Mouse (Mus musculus) layer of hippocampus, adult 2 months (tissue): ENCODE measurements around the gene Ndufaf3. TPM values are rescaled to one million over a fixed set of nuclear protein-coding genes. Genes with fewer than 3 reads are reported as not detected.
A peak's percentile ranks its signal among the peaks of the same experiment; 100 is the strongest.

ENCODE experiments used
- DNase-seq, 2 experiments: peaks; one replicate each; pipeline ENCODE4 v3.0.0; 2022; ENCODE audit warnings: low spot score in 2 of 2
- H3K27ac ChIP-seq: fragments of 200-600 bp; 2 replicates; pipeline ENCODE4 v1.8.1; 2022
- H3K4me3 ChIP-seq: fragments of 200-600 bp; 2 replicates; pipeline ENCODE4 v1.8.1; 2022; ENCODE audit warnings: mild to moderate bottlenecking
- CTCF ChIP-seq: fragments of 200-600 bp; conservative IDR thresholded peaks from 2 replicates; pipeline ENCODE4 v1.8.1; 2022; ENCODE audit warnings: antibody characterized with exemption, mild to moderate bottlenecking, moderate library complexity
- total RNA-seq, 2 experiments: library from RNA; stranded (reverse); gene quantifications; 2 replicates each; pipeline ENCODE4 v1.2.3; 2021

Gene Ndufaf3
- total RNA-seq, 2 experiments from 2014 or later = 60.8 to 73.3 TPM

- Histone ChIP-seq H3K27ac (peak within 1 kb of the TSS; percentile 93), H3K4me3 (peak within 1 kb of the TSS; percentile 79)
- TF ChIP-seq CTCF = no peak
- peak; percentile 85 to 92 for DNase-seq
These were observed 2.4 kb upstream of the Ndufaf3 start, which contains the start of gene Dalrd3 for GRCm38 (mm10) chr9:108569381-108570206. Gene Dalrd3 (plus strand): TSS chr9:108569886.

DNA sequence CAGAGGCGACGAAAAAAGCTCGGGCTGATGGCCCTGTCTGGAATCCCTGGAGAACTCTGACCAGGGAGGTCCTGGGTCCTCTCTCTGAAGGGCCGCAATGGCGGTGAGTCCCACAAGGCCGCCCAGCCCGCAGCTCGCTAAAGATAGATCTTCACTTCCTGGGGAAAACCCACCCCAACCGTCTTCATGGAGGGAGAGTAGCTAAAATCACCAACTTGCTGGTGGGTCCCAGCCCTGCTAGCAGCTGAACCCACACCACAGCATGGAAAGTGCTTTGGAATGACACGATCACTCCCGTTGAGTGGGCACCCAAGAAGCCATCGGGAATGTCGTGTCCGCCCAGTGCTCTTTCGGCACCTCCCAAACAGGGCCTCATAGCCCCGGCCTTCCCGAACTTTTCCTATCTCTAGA lies 1.3 kb upstream of the Ndufaf3 start:
- DNase-seq = no peak
- Histone ChIP-seq H3K27ac (peak overlapping the region; percentile 23; the same call in 1 of the 2 replicates), H3K4me3 (peak overlapping the region; percentile 69)
- TF ChIP-seq CTCF = no peak

- DNase-seq = no peak
These were observed 741 bp upstream of the Ndufaf3 start for GRCm38 (mm10) chr9:108567931-108568419.

DNA sequence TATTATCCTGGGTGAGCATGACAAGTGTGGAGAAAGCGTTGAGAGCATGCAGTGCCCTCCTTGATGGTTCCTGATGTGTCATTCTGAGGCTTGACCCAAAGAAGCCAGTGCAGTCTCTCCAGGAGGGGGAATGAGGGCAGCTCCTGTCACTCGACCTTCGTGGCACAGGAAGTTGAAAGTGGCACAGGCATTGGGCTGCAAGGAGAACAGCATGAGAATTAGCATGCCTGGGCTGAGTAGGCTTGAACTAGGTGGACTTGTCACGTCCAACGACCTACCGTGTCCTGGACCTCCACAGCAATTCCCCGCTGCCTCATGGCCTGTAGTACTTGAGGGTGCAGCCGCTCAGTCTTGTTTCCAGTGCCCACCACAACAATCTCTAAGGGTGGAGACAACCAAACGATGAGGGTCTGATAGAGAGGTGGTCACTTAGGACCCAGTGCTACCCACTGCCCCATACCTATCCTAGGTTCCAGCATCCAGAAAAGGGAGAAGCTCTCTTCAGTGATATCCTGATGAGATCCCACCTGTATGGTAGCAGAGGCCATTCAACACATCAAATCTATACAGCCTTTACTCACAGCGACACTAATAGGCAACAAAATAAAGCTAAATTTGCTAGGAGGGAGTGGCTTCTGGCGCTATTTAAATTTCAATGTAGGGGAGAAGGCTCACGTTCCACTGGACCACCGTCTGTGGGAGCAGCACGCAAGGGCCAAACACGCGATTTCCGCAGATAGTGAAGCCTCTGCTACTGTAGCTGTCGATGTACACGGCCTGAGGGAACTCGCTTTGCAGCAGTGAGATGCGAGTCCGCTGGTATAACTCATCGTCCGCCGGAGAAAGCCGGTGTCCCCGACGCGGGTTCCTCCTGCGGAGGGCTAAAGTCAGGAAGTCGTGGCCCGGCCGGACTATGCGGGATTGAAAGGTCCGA lies 1.1 kb downstream of the Ndufaf3 start:
- H3K27ac ChIP-seq = peak overlapping the region; percentile 100
- no peak for TF ChIP-seq CTCF
- DNase-seq = no peak
- H3K4me3 ChIP-seq = peak overlapping the region; percentile 69

More at GRCm38 (mm10) chr9:108567931-108568419, 741 bp upstream of the Ndufaf3 start:
- peak overlapping the region; percentile 100 for H3K27ac ChIP-seq
- no peak for TF ChIP-seq CTCF
- peak overlapping the region; percentile 69 for H3K4me3 ChIP-seq

GRCm38 (mm10) chr9:108564131-108564530 lies 3.1 kb downstream of the Ndufaf3 start:
- DNase-seq = no peak
- TF ChIP-seq CTCF = no peak

DNA sequence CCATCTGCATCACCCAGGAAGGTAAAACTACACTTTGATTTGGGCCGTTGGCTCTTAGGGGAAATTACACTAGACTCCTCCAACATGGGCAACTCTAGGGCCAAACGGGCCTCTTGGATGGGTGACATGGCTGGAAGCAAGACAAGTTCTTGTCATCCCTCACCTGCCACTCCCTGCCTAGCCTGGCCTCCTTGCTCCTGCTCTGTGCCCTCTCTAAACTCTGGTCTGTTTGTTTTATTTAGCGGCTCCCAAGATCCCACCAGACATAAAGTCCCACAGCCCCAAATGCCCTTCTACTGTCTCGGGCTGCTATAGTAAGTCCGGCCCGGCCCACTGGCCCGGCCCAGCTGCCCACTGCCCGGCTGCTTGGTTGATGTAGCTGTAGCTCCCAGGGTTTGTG lies 3.6 kb downstream of the Ndufaf3 start:
- no peak overlapping the region for H3K4me3 ChIP-seq
- no peak for DNase-seq
- no peak for TF ChIP-seq CTCF

More at GRCm38 (mm10) chr9:108564131-108564530, 3.1 kb downstream of the Ndufaf3 start:
- H3K27ac ChIP-seq = no peak overlapping the region
- H3K4me3 ChIP-seq = no peak overlapping the region

DNA sequence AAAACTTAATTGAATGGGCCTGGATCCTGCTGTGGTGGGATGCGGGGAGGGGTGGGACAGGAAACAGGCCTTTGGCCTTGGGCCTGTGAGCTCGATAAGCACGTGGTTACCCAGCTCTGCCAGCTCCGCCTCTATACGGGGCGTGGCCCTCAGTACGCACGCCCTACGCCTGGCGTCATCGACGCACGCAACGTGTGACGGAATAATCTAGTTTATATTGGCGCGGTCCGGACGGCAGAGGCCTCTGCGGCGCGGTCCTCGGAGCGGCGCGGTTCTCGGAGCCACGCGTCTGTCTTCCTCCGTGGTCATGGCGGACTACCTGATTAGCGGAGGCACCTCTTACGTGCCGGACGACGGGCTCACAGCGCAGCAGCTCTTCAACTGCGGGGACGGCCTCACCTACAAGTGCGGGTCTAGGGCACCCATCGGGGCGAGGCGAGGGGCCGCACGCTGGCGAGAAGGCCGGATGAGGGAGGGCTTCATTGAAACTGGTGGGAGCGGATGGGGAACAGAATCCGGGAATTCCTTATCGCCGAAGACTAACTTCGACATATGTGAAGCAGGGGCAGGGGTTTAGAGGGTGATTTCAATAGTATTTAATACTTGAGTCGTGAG lies 6.9 kb downstream of the Ndufaf3 start, which contains the start of gene Impdh2:
TSS of gene Impdh2 (plus strand) at position 60 of the 615 bp plus-strand sequence.
- H3K4me3 ChIP-seq = peak within 1 kb of the TSS; percentile 59
- 0 out of 2 replicates have a peak, but pooled peaks have one; percentile 12 for TF ChIP-seq CTCF
- peak within 1 kb of the TSS; percentile 79 for H3K27ac ChIP-seq
- DNase-seq = peak; percentile 94 to 96

More for the DNA sequence above, 3.6 kb downstream of the Ndufaf3 start:
- H3K27ac ChIP-seq = no peak overlapping the region

DNA sequence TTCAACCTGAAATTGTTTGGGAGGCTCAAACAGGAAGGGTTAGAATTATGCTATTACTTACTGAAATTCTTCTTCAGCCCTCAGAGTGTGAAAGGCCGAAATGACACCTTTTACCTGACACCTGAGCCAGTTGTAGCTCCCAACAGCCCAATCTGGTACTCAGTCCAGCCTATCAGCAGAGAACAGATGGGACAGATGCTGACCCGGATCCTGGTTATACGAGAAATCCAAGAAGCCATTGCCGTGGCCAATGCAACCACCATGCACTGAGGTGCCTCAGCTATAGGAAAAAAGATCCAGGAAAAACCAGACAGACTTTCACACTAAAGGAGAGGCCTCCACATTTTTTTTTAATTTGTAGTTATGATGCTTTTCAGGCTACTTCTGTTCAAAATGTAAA lies 8.1 kb downstream of the Ndufaf3 start:
- DNase-seq = no peak
- TF ChIP-seq CTCF = no peak
- H3K27ac ChIP-seq = no peak overlapping the region
- H3K4me3 ChIP-seq = no peak overlapping the region

GRCm38 (mm10) chr9:108546875-108547274 lies 20.4 kb downstream of the Ndufaf3 start:
- no peak for TF ChIP-seq CTCF
- Histone ChIP-seq H3K27ac (peak overlapping the region; percentile 25; the same call in 1 of the 2 replicates), H3K4me3 (no peak overlapping the region)
- no peak for DNase-seq

DNA sequence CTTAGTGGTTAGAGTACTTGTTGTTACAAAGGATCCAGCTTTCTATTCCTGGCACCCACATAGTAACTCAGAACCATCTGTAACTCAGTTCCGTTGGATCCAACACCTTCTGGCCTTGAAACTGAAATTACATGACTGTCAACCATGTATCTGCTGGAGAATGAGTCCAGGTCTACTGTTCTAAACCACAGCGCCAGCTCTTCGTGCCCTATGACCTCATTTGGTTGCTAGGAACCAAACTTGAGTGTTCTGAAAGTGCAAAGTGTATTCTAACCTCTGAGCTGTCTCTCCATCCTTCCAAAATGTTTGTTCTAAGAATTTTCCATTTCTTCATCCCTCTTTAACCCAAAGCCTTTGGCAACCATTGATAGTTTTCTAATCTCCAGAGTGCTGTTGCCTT lies 21.2 kb downstream of the Ndufaf3 start:
- no peak overlapping the region for H3K4me3 ChIP-seq

GRCm38 (mm10) chr9:108540846-108541245 lies 26.4 kb downstream of the Ndufaf3 start:
- Histone ChIP-seq H3K4me3 (no peak overlapping the region), H3K27ac (no peak overlapping the region)
- TF ChIP-seq CTCF = no peak
- DNase-seq = no peak

More for the DNA sequence above, 21.2 kb downstream of the Ndufaf3 start:
- H3K27ac ChIP-seq = peak overlapping the region; percentile 19; the same call in 1 of the 2 replicates
- DNase-seq = no peak
- TF ChIP-seq CTCF = no peak

DNA sequence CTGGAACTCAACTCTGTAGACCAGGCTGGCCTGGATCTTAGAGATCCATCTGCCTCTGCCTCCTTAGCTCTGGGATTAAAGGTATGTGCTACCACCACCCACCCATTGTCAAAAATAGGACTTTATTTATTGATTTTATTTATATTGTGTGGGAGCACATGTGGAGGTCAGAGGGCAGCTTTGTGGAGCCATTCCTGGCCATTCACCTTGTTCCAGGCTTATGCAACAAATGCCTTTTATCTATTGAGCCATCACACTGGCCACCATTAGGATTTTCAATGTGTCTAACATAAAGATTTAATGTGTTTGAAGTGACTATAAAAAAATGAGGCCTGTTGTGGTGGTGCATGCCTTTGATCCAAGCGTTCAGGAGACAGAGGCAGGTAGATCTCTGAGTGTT lies 35.7 kb downstream of the Ndufaf3 start:
- no peak for TF ChIP-seq CTCF
- H3K27ac ChIP-seq = no peak overlapping the region
- no peak overlapping the region for H3K4me3 ChIP-seq
- DNase-seq = no peak
